Mouse (Mus musculus) cerebellum, postnatal 36 days (tissue): ENCODE data around the gene Cpsf2.

ENCODE experiments used
- DNase-seq, 2 experiments: peaks; one replicate each; pipeline ENCODE4 v3.0.0; 2021 to 2022; ENCODE audit warnings: mixed read lengths in 2 of 2

Cpsf2 gene

DNA sequence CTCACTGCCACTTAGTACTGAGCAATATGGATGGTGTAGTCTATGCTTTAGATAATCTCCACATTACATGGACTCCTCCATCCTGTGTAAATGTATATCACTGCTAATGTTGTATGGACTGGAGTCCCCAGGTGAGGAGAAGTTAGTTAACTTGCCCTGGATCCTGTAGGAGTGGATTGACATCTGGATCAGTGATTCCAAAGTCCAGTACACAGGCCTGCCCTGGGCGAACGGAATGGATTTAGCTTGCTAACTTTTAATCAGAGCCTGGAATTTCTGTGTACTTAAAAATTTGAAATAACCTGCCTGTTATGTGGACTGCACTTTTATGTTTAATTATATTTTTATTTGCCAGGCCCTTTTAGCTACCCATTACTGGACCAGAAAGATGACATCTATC lies 5.8 kb downstream of the Cpsf2 start:
- DNase-seq = no peak

DNA sequence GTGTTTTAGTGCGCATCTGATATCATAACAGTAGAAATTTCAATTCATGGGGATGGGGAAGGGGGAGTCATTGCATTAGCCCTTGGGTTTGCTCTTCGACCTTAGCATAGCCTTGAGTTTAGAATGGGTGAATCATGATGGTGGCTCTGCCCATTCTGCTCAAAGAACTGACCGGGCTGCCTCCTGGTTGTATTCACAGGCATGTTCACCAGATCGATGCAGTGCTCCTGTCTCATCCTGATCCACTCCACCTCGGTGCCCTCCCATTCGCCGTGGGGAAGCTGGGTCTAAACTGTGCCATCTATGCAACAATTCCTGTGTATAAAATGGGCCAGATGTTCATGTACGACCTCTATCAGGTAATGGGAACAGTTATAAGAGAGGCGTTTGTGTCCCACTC lies 7.2 kb downstream of the Cpsf2 start:
- DNase-seq = no peak

DNA sequence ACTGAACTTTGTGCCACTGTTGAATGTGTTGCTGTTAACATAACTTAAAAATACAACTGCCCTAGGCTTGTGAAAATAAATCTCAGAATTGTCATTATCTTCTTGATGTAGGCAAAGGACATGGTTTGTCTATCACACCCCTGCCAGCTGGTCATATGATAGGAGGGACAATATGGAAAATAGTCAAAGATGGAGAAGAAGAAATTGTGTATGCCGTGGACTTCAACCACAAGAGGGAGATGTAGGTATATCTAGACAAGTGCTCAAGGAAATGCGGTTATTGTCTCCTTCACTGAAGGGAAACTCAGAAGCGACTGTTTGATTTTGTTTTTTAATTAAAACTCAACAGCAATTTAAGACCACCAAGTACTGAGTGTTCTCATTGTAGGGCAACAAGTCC lies 9.3 kb downstream of the Cpsf2 start:
- no peak for DNase-seq

DNA sequence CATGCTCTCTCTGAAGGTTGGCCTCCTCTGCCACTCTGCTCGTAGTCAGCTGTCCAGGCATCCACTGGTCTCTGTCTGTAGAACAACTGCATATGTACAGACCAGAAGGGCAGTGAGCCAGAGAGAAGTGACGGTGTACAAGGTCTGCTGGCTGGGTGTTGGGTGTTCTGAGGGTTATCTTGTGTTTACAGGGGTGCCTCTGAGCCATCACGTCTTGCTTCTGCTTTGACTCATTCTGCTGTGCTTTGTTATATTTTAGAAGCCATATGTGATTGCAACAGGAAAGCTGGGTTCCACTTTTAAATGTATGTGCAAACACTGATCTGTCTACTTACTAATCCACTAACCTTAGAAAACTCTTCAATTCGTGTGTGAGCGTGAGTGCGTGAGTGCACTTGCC lies 11.9 kb downstream of the Cpsf2 start:
- DNase-seq = no peak

DNA sequence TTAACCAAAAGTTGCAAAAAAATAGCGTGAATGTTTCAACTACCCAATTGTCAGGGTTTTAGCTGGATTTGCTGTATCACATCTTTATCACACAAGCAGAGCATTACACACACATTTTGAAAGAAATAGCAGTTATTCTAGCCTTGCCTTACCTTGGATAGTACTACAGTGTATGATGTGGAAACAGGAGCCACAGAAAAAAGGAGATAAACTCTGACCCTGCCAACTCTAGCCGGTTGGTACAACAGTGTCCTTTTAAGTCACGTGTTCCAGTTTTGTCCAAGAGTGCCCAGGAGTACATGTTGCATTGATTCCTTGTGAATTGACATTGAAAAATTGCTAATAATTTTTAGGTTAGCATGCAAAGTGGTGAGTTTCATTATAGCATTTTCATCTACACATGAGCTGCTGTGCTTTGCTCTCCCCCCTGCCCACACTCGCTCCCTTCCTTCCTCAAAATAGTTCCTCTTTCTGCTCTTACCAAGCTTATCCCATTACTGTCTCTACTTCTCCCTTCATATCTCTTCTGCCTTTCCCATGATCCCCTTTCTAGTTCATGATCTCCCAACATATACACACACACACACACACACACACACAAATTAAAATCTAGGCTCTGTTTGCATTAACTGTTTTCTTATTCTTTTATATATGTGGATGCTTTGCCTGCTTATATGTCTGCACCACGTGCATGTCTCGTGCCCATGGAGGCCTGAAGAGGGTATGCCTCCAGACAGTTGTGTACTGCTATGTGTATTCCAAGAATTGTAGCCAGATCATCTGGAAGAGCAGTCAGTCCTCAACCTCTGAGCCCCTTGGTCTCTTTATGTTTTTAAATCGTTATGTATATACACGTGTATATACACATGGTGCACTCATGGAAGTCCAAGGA lies 19.0 kb downstream of the Cpsf2 start:
- no peak for DNase-seq

DNA sequence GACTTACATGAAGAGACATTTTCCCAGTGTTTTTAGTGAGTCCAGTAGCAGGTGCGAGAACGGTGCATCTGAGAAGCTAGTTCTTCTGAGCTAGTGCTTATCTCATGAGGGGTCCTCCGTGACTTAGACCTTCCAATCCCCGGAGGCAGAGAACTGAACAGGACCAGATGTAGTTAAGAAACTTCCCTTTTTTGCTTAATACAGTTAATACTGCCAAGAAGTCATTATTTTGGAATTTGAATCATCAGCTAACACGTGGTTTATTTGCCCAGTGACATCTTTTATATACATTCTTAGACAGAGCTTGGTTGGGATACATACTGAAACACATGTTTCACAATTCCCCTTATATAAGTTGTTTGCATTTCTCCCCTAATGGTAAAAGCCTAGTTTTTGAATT lies 23.1 kb downstream of the Cpsf2 start:
- DNase-seq = no peak

DNA sequence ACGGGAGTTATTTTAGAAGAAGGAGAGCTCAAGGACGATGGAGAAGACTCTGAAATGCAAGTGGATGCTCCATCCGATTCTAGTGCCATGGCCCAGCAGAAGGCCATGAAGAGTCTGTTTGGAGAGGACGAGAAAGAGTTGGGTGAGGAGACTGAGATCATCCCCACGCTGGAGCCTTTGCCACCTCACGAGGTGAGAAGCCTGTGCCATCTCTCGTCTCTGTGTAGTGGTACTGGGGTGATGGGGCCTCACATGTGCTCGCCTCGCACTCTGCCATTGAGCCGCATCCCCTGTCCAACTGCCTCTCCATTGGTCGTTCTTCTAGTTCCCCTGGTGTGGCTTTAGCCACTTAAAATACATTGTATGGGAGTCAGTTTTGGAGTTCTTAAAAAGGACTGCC lies 25.0 kb downstream of the Cpsf2 start:
- DNase-seq = no peak

DNA sequence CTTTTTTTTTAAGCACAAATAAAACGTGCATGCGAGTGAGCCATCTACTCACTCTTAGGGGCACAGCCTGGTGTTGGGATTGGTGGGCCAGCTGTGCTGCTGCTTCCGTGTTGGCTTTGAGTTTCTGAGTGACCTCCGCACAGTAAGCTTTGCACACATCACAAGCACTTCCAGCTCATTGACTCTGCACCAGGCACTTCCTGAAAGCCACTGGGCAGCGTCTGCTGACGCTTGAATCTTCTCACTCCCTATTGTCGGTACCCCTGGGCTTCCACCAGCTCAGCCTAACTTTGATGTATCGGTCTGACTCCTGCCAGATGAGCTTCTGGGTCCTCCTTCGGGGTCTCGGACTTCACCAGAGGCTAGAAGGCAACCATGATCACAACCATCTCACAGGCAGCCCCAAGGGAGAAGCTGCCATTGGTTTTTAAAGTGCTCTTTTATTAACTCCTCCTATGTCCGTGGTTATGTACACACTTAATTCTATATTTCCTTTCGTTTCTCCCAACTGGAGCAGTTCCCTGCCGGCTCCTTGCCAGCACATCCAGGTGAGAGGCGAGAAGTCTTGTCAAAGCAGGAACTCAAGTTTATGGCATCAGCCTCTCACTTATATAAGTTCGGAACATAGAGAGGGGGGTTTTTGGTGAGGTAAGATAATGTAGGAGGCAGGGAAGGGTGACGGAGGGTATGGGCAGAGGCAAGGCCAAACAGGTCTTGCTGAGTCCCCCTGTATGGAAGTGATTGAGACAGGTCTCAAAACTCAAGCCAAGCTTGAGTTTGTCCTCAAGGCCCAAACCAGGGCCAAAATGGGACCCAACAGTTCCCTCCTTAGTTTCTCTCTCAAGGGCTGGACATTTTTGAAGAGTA lies 32.6 kb downstream of the Cpsf2 start:
- DNase-seq = no peak

DNA sequence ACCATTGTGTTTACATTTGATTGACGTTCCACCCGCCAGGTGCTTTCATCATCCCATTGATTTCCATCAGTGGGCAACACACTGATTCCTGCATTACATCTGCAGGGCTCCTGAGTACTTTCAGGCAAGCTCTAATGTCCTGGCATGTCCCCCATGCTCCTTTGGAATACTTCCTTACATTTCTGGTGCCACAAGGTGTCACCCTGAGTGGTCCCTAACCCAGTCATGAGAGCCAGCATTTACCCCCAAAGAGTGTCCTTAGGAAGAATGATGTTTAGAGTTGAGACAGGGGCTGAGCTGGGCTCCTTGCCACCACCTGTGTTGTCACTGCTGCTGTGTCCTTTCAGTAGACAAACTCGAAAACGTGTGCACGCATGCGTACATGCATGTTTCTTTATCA lies 33.8 kb downstream of the Cpsf2 start:
- DNase-seq = no peak

DNA sequence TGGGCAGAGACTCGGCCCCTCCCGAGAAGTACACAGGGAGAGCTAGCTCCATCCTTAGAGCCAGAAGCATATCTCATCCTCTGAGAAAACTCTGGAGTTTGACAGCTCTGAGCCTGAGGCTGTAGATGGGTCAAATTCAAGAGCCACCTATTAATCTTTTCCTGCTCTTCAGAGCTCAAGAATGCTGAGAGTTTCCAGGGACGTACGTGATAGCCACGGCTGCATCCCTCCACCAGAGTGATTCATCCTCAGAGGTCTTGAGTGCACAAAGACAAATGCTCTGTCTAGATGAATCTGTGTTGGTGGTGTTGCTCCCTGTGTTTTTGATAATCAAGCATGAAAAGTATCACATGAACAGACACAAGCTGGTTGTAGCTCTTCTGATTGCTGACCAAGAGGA lies 38.6 kb downstream of the Cpsf2 start:
- no peak for DNase-seq

DNA sequence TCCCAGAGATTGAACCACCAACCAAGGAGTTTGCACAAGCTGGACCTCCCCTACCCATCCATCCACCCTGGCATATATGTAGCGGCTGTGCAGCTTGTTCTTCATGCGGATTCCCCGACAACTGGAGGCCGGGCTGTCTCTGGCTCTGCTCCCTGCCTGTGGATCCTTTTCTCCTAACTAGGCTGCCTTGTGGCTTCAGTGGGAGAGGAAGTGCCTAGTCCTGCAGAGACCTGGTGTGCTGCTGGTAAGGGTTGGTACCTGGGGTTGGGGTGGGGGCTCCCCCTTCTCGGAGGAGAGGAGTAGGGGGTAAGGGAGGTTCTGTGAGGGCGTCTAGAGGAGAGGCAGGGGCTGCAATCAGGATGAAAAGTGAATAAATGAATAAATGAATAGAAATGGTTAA lies 39.3 kb downstream of the Cpsf2 start:
- DNase-seq = no peak

DNA sequence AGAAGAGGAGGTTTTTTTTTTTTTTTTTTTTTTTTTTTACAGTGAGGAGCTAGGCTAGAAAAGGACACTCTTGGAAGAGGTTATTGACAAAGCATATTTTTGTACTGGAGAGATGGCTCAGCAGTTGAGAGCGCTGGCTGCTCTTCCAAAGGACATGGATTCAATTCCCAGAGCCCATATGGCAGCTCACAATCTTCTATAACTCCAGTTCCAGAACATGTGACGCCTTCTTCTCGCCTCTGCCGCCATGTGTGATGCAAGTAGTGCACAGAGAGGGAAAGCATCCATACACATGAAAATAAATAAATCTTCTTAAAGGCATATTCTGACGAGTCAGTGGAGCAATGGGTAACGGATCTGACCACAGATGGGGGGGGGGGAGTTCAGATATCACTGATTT lies 46.1 kb downstream of the Cpsf2 start:
- DNase-seq = no peak

DNA sequence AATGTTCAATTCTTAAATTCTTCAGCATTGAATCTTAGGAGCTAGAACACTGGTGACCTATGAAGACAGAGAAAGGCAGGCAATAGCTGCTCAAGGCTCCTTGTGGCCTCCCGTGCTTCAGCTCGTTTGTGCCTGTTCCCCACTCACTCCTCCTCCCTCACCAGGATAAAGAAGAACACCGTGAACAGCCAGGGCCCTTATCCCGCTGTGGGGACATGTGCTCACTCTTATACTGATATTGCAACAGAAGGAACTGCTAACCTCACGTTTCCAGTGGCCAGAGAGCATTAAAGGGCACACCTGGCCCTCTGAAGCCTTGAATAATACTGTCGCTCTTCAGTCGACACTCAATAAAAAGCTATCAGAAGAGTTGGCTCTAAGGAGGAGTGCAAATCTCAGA lies 53.4 kb downstream of the Cpsf2 start:
- no peak for DNase-seq

DNA sequence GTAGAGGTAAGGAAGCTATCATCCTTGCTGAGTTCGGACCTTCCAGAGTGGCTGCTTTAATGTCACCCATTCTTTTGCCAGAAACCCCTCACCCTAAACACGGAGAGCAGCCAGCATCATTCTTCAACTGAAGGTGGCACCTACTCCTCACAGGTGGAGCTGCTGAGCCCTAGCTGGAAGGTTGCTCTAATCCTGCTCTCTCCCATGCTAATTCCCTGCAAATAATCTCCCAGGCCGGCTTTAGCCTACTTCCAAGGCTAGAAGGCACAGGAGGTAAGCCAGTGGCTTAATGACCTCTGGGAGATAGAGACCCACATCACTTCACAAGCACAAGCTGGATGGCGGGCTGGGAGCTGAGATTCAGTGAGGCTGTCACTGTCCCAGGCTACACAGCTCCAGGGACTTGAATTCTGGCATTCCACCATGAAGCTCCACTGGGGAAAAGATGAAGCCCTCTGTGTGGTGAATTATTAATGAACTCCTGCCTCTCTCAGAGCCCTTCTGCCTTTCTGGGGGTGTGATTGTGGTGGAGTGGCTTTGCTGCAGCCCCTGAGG lies 54.2 kb downstream of the Cpsf2 start:
- DNase-seq = no peak

DNA sequence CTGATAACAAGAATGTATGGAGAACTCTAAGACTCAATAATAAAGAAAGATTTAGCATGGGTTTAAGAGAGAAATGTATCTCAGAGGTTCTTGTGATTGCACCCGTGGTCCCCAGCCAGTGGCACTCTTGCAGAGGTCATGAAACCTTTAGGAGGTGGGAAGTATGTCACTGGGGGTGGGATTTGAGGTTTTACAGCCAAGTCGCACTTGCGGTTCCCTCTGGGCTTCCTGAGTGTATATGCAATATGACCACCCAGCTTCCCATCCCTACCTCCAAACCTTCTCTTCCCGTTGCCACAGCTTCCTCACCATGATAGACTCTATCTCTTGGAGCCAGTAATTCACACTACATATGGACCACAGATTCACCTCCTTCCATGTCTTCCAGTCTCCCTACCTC lies 59.1 kb downstream of the Cpsf2 start:
- DNase-seq = no peak

DNA sequence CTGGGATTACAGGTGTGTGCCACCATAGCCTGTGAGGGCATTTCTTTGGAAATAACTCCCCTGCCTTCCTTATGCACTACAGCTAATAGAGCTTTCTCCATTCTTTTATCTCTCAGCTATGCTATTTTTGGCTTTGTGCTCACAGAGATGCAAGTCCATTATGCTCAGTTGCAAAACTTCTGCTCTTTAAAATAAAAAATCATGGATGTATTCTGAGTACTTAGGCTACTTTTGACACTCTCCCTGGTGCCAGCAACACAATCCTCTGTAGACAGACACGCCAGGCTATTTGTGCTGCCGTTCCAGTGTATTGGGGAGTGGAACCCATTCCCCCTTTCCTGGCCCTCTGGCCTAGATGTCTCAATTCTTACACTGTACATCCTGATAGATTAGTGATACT lies 64.1 kb downstream of the Cpsf2 start:
- DNase-seq = no peak

DNA sequence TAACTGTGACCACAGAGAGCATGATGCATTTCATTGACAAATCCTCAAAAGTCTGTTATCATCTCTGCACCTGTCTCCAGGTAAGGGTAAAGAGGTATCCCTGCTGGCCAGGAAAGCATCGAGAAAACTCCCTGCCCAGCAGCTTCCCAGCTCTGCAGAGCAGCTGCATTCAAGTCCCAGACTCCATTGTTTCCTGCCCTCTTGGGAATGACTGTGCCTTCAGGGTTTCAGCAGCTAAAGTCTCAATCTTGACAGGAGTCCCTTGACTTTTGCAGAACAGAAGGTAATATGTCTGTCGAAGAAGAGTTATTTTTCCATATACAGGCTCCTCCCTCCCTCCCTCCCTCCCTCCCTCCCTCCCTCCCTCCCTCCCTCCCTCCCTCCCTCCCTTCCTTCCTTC lies 65.9 kb downstream of the Cpsf2 start:
- DNase-seq = no peak

DNA sequence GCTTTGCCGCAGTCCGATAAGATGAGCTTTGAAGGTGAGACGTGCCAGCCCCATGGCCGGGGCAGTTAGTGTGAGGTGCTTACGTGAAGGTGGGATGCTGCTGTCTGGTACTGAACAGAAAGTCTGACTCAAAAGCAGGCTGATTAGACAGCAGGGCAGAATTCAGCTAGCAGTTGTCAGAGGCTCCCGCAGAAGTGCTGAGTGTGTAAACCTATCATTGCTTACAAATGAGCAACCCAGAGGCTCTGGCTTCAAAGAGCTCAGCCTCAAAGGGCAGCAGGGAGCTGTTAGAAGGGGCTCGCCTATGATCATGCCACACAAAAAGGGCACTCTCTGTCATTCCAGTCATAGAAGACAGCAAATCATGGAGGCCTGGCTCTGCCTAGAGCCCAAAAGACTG lies 66.5 kb downstream of the Cpsf2 start:
- DNase-seq = no peak

DNA sequence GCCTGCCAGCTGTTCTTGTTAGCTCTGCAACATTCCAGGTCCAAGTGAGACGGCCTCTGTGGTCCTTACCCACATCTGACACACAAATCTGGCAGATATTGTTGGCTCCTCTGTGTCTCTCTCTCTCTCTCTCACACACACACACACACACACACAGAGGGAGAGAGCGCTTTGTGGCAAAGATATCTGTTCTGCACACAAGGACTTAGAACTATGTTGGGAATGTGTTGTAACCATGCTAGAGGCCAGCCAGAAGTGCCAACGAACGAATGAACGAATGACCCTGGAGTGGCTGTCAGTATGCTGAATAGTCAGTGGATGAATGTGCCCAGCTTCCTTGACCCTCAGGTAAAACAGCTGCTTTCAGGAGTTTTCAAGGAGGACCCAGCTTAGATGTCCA lies 68.1 kb downstream of the Cpsf2 start:
- DNase-seq = no peak

DNA sequence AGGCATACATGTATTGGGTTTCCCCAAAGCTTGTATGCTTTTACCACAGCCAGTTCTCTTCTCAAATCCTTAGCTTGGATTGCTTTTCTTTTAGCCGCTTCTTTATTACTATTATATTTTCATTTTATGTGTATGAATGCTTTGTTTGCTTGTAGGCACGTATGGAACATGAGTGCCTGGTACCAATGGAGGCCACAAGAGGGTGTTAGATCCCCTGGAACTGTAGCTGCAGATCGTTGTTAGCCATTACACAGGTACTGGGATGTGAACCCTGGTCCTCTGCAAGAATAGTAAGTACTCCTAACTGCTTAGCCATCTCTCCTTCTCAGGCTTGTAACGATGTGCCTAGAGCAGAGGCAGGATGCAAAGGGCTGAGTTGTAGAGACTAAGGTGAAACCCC lies 78.4 kb downstream of the Cpsf2 start:
- no peak for DNase-seq

DNA sequence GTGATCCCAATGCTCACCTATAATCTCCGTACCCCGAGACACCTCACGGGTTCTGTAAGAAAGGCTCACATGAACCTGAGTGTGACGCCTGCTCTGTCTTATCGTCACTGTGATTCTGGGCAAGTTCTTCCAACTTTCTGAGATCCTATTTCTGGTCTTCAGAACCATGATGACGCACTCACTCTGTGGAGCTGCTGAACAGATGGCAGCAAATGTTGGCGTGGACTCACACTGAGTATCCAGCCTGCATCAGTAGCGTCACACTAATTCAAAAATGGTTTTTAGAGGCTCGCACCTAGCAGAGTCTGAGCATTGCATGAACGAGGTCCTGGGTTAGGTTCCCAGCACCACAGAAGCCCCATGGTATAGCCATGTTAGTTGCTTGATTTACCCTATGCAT lies 80.0 kb downstream of the Cpsf2 start:
- DNase-seq = peak; percentile 57 to 64
